Mouse (Mus musculus): ENCODE data around the gene Mrpl53.

Mrpl53 gene

DNA sequence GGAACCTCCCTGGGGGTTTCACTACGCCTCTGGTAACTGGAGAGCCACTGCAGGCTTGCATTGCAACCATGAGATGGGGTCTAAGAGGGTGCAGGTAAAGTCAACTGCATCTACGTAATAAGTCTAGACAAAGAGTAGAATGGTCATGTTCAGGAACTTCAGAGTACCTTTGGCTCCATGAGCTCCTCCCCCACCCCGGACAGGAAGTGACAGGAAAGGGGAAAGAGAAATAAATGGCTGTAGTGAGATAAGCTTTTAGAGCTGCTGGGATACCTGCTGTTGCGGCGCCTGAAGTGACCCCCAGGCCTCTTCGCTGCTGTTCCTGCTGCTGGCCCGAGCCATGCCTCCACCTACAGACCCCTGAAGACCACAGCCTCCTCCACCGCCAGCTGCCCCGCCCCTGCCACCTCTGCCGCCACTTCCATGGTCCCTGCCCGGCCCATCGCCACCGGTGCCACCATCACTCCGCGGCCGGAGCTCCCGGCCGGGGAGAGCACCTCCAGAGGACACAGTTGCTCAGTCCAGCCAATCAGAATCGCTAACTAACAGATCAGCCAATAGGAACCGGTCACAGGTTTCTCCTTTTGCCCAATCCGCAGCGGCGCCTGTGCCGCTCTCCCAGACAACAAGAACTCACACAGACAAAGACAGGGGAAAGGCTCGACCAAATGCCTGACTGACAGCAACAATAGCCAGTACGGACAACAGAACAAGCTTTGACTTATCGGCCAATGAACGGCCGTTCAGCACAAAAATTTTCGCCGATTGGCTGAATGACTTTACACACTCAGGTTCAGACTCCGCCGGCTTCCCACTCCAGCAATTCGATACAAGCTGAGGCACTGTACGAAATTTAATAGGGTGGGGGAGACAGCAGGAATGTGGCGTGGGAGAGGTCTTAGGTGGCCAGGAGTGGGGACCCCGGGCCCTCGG, 12.4 kb downstream of the Mrpl53 start, which contains the start of gene Wbp1:
Wbp1 (minus strand) TSS at position 630 of the 933 bp plus-strand sequence.
- DNase-seq (ENCODE audit: low spot score in 2 of 2): peak; percentile 88 to 92

DNA sequence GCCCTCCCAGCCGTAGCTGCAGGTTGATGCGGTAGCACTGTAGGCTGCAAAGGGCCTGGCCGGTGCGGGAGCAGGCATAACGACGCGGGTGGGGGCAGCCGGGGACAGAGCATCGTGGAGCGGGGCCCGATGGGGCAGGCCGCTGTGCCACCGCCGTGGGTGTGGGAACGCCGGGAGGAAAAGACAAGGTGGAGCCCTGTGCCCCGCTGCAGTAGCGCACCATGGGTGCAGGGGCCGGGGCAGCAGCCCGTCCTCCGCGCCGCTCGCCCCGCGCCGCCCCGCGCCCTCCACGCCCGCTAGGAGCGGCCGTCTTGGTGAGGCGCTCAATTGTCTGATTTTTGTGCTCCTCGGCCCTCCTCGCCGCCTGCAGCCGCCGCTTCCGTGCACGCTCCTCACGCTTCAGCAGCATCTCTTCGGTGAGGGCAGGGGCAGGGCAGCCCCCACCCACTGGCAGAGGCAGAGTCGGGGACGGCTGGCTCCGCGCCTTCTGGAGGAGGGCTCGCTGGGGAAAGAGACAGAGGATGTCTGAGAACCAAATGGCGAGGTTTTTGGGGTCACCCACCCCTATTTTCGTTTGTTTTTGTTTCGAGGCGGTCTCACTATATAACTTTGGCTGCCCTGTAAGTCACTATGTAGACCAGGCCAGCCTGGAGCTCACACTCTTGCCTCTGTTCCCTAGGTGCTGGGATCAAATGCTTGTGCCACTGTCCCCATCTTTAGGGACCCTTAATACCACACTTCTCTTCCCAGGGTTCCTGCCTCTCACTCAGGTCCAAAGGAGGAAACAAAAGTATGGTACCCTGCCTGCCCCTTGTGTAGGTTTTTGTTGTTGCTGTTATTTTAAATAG, 13.2 kb downstream of the Mrpl53 start:
- no peak for DNase-seq (ENCODE audit: low spot score in 2 of 2)

DNA sequence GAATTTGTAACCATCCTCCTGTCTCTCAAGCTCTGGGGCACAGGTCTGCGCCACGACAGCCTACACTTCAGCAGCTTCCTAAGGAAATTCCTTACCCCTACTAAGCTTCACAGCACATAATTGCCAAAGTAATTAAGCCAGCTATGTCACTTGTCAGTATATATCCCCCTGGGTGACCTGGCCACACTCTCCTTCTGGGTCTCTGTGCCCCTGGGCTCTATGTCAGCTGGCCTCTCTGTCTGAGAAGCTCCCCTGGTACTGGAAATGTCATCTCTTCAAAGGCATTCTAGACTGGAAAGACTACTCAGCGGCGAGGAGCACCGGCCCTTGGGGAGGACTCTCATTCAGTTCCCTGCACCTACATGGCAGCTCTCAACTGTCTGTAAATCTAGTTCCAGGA, 14.1 kb downstream of the Mrpl53 start:
- DNase-seq (ENCODE audit: low spot score in 2 of 2): no peak

DNA sequence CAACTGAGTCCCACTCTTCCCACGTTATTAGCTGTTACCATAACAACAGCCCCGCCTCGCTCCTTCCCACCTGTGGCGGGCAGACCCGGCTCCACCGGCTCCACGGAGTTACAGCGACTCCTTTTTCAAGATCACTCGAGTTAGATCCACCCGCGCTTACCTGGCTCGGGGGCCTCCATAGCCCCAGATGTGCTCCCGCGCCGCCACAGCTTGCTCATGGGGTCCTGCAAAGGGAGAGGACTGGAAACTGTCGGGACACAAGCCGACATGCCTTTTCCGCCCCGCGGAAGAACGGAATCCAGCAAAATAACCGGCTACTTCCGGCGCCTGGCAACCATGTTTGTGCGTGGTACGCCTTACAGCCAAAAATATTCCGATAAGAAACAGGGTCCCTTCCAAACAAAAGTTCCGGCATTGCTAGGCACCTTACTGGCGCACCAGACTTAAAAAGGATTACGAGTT, 16.0 kb downstream of the Mrpl53 start:
- peak; percentile 70 to 81 for DNase-seq (ENCODE audit: low spot score in 2 of 2)

DNA sequence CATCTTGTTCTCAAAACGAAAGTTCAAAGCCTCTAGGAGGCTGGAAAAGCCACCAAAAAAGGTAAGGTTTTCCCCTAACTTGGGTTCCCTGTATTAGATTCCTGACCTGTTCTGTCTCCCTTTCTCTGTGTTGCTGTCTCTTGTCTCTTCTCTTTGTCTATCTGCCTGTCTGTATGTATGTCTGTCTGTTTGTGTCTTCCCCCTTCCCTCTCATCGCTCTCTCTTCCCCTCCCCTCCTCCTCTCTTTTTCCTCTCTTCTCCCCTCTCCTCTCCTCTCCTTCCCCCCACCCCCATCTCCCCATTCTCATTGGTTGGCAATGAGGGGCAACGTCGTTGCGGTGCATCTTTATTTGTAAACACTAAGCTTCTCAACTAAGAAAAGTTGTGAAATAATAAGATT, 16.5 kb downstream of the Mrpl53 start, which contains the start of gene Ino80b:
Ino80b (minus strand) TSS at position 101 of the 400 bp plus-strand sequence.
- no peak for DNase-seq (ENCODE audit: low spot score in 2 of 2)

DNA sequence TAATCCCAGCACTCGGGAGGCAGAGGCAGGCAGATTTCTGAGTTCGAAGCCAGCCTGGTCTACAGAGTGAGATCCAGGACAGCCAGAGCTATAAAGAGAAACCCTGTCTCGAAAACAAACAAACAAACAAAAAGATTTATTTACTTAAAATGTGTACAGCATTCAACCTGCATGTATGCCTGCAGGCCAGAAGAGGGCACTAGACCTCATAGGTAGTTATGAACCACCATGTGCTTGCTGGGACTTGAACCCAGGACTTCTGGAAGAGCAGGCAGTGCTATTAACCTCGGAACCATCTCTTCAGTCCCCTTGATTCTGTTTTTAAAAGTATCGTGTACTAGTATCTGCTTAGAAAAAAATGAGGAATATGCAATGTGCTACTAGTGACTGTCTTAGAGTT, 18.6 kb downstream of the Mrpl53 start:
- DNase-seq (ENCODE audit: low spot score in 2 of 2): no peak

DNA sequence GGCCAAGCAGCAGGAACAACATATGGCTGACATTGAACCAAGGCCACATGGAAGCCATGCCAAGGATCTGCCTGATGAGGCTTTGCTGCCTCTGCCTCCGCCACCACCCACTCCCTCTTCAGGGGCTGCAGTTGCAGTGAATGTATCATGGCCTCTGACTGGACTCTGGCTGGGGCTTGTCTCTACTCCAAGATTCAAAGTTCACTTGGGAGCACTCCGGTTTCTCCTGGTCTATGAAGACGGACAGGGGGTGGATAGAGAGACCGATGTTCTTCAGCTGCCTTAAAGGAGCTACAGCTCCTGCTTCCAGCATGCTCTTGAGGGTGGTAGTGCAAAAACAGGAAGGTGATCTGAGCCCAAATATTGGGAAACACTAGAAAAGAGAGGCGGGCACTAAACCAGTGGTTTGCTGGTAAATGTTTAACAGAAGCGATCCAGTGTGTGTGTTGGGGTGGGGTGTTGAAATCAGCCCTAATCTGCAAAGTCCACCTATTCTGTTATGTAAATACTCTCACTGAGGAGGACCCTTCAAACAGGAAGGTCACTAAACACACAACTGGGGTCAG, 22.7 kb downstream of the Mrpl53 start:
- no peak for DNase-seq (ENCODE audit: low spot score in 2 of 2)

DNA sequence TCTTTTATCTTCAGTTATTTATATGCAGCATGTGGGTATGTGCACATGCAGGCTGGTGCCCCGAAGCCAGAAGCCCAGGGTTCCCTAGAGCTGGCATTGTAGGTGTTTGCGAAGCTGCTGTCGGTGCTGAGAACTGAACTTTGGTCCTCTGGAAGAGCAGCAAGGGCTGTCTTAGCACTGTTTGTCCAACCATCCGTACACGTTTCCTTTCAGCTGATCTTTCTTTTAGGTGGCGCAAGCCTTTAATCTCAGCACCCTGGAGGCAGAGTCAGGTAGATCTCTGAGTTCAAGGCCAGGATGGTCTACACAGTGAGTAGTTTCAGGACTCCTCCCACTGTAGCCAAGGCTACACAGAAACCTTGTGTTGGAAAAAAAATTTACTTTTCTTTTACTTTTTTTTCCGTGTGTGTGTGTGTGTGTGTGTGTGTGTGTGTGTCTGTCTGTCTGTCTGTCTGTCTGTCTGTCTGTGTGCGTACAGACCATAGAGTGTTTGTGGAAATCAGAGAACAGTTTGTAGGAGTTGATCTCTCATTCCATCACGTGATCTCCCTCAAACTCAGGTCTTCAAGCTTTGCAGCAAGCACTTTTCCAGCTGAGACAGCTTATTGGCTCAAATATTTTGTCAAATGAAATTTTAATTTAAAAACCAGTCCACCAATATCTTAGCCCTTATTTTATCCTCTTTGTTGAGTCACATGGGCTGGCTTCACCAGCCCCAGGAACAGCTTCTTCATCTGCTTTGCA, 23.5 kb downstream of the Mrpl53 start:
- no peak for DNase-seq (ENCODE audit: low spot score in 2 of 2)

DNA sequence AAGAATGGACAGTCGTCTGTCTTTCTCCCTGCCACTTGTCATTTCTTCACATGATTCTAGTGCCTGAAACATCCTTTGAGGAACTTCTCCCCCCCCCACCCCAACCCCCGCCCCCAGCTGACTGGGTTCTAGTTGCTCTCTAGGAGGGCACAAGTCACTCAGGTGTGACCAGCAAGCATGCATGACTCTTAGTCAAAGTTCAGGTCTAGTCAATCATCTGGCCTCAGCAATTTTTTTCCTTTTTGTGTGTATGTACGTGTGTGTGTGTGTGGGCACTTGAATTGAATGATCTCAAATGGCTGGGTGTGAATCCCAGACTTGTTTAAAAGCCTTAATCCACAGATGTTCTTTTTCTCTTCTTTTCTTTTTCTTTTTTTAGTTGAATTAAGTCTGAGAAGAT, 25.4 kb downstream of the Mrpl53 start:
- no peak for DNase-seq (ENCODE audit: low spot score in 2 of 2)

DNA sequence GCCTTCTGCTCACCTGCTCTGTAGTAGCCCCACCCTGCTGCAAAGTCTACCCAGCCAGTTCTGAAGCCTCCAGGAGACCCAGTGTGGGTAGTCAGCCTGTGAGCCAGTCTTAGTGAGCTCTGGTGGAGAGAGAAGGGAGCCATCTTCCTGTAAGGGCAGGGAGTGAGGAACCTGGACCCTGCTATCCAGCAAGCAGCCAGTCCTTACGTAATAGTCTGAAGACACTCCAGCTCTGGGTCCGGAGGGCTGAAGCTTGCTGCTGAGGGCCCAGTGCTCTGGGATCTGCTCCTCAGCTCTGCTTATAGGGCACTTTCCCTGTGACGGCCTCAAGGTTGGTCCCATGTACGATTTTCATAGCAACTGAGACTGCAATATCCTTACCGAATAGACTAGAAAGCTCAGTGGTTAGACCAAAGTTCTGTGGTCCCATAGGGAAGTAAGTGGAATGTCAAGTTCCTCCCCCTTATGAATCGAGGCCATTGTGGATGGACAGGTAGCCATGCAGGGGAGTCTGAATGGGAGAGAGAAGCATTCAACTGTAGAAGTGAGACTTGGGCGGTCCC, 26.2 kb downstream of the Mrpl53 start, which contains the start of gene Rtkn:
Rtkn (plus strand) TSS at position 513 of the 563 bp plus-strand sequence.
- DNase-seq (ENCODE audit: low spot score in 2 of 2): no peak

DNA sequence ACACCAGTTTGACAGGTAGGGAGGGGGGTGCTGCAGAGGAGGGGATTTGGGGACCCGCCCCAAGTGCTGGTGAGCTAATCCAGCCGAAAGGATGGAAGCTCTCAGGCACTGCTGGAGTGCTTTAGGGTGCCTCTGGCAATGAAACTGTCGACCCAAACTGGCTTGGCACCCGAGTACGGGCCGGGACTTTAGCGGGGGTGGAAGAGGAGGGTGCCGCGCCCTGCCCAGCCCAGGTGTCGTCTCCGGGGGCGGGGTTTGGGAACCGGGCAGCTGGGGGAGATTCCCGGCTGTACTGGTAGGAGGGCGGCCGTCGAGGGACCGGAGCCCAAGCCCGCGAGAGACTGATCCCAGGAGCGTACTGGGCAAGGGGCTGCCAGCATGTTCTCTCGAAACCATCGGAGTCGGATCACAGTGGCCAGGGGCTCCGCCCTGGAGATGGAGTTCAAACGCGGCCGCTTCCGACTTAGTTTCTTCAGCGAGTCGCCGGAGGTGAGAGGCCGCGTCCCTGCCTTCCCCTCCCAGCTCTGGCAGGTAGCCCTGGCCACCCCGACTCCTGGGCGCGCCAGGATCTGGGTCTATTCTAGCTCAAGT, 26.8 kb downstream of the Mrpl53 start:
- DNase-seq (ENCODE audit: low spot score in 2 of 2): no peak

DNA sequence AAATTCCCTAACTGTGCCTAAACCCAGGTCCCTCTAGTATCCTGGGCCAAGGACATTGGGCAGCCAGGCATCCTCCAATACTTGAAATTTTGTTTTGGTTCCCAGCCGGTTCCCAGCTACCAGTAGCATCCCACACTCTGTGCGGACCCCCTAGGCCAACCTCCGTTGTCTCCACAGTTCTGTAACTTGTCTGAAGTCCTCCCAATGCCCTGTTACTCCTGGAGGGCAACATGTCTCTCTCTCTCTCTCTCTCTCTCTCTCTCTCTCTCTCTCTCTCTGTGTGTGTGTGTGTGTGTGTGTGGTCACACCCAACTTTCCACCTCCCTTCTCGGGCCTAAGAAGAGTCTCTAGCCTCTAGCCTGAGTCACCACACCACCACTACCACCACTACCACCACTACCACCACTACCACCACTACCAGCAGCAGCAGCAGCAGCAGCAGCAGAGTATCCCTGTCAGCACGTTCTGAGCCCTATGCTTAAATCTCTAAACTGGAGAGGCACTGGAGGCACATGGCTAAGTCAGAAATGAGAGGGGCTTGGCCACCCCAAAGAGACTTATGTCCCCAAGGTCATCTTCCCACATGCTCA, 27.5 kb downstream of the Mrpl53 start:
- DNase-seq (ENCODE audit: low spot score in 2 of 2): no peak

DNA sequence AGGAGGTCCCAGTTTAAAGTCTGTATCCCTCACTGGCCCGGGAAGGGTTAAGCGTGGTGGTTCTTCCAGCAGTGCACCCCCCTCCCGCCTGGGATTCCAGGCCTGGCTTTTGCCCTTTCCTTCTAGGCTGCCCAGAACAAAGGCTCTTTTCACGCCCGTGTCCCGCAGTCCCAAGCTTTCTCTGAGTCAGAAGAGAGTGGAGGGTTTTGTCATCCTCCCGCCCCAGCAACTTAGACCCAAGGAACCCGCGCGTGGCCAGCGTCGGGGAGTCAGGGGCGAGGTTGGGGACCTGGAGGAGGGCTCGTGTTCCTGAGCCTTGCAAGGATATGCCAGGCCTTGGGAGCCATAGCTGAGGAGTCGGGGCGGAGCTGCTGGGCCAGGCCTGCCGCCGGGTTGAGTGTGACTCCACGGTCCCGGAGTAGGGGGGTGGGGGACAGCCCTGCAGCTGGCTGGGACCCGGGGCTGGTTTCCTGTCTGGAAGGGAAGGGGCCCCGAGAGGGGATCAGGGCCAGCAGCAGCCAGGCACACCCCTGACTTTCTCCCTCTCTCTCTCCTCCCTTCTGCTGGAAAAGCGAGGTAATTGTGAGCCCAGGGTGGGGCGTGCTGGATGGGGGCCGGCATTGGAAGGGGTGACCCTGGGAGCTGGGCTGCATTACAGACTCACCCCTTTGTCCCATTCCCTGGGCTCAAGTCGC, 28.2 kb downstream of the Mrpl53 start:
- DNase-seq (ENCODE audit: low spot score in 2 of 2): no peak

DNA sequence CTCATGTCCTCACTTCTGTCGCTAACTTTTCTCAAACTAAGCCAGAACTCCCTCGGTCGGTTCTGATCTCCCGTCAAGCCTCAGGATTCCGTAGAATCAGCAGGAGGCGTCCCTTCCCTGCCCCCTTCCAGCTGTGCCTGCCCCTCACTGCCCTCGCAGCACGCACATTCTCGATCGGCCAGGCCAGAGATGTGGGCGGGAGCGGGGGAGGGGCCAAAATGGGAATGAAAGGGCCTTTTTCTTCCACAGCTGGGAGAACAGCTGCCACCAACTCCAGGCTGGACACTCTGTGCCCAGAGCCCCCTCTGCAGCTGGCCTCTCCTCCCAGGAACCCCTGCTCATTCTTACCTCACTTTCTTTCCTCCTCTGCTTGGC, 28.7 kb downstream of the Mrpl53 start:
- DNase-seq (ENCODE audit: low spot score in 2 of 2): no peak

DNA sequence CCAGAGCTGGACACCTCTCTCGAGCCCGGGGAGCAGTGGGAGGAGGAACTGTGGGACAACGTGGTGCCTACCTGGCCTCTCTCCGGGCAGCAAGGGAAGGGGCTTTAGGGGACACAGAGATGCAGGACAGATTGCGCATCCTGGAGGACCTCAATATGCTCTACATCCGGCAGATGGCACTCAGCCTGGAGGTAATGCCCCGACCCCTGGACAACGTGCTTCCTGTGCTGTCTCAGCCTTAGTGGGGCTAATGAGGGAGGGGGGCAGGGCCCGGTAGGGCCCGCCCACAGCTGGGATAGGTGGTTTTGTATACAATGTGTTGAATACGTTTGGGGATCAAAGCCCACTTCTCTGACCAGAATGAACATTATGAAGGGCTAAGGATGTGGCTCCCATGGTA, 29.2 kb downstream of the Mrpl53 start:
- no peak for DNase-seq (ENCODE audit: low spot score in 2 of 2)

DNA sequence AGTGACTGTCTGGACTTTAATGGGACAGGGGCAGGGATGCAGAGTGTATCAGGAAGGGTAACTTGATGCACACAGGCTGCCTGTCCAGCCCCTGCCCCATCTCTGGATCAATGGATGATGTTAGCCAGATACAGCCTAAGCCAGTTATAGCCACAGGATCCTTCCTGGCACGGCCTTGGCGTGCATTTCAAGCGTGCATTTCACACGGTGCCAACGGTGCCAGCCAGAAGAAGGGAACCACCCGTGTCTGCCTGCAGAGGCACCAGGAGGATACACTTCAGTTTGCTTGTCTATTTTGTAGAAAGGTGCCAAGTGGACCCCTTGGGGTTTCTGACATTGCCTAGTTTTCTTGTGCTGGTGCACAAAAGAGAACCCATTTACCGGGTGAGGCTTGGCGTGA, 31.2 kb downstream of the Mrpl53 start:
- DNase-seq (ENCODE audit: low spot score in 2 of 2): no peak

DNA sequence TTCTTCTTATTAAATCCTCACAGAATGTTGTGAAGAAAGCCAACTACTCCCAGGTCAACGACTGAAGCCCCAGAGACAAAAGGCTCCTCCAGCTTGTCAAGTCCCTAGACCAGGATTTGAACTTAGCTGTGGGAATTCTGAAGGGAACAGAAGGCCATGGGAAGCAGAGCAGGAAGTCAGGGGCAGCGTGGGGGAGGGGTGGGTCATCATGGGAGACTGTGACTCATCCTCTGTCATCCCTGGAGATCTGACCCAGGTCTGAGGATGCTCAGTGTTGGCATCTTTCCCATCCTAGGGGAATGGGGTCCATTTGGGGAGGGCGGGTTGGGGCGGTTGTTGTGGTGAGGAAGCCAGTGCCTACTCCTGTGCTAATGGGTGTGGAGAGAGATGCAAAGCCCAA, 32.8 kb downstream of the Mrpl53 start:
- no peak for DNase-seq (ENCODE audit: low spot score in 2 of 2)

DNA sequence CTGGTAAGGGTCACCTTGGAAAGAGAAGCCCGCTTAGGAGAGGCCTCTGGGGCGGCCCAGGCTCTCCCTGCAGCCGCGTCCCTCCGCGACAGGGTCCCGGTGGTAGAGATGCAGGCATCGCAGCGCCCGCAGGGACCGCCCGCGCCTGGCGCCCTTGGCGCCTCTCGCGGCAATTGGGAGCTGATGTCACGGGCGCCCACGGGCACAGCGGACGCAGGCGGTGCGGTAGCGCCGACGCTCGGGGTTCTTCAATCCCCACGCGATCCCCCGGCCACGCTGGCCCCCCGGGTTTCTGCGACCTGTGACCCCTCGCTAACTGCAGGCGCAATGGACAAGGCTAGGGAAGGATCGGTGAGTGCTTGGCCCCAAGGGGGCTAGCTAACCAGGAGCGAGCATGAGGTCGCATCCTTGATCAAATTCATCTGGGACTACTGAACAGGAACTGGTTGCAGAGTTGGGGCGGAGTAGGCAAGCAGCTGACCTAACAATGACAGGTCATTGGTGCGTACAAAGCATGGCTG, 33.4 kb downstream of the Mrpl53 start:
- DNase-seq (ENCODE audit: low spot score in 2 of 2): peak; percentile 50 to 53

DNA sequence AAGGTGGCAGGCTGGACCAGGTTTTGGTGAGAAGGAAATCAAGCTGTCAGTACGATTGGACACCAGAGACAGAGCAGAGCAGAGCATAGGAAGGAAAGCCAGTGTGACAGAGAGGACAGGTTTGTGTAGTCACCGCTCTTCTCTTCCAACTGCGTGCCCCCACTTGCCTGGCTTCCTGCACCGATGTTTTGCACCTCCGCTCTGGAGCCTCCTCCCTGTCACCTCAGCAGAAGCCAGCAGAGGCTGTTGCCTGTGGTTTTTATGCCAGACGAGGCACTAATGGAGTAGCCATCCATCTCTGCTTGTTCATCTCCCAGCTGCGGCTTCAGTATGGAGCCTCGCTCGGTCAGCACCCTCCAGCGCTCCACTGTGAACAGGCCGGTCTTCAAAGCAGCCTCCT, 34.0 kb downstream of the Mrpl53 start:
- no peak for DNase-seq (ENCODE audit: low spot score in 2 of 2)
